Mouse (Mus musculus) cerebellum, adult 2 months (tissue): Measurements from ENCODE around the gene Slc38a6.

Experiments used
- CTCF ChIP-seq: fragments of 200-500 bp; IDR thresholded peaks from 2 replicates; pipeline ENCODE4 v1.5.1; 2011; ENCODE audit warnings: low read depth, mild to moderate bottlenecking, control low read depth, low read length, moderate library complexity, borderline replicate concordance; ENCODE audit not compliant: insufficient read depth
- POLR2A ChIP-seq: fragments of 200-500 bp; IDR thresholded peaks from 2 replicates; pipeline ENCODE4 v1.6.1; 2011; ENCODE audit warnings: low read length, control low read depth, borderline replicate concordance; ENCODE audit not compliant: insufficient read depth

- TF ChIP-seq POLR2A, result no peak
- no peak for TF ChIP-seq CTCF
Measured at GRCm38 (mm10) chr12:73392507-73392906, 105.9 kb downstream of the Slc38a6 start.
